Mouse (Mus musculus): ENCODE measurements around the gene Aven. TPM values are rescaled to one million over a fixed set of nuclear protein-coding genes. Genes with fewer than 3 reads are reported as not detected.

Gene Aven
- polyA plus RNA-seq, 1 experiment from 2014 or later, result 3.2 TPM

GRCm38 (mm10) chr2:112516728-112517127 is 24.0 kb downstream of the Aven start:
- no peak for ATAC-seq
- no peak for TF ChIP-seq EP300 (IDR thresholded peaks at IDR 0.05; ENCODE audit: low read depth)
- TF ChIP-seq CTCF (IDR thresholded peaks at IDR 0.05; ENCODE audit: low read depth), result no peak
- no peak overlapping the region for H3K4me3 ChIP-seq (ENCODE audit: low read depth, low read length)
- H3K4me1 ChIP-seq (ENCODE audit: insufficient read depth), result no peaks in the 10 kb centered on the region
- H3K27ac ChIP-seq (ENCODE audit: low read depth), result no peak overlapping the region
- no peak for DNase-seq
- WGBS (ENCODE audit: insufficient replicate concordance), result 77% methylated on average over 3 of the region's 3 CpGs
- no peaks in the 10 kb centered on the region for H3K27me3 ChIP-seq (ENCODE audit: insufficient read depth, low read length)
- no peaks in the 10 kb centered on the region for H3K36me3 ChIP-seq (replicated peaks; ENCODE audit: insufficient read depth, low read length)
- H3K9me3 ChIP-seq (ENCODE audit: low read length), result no peaks in the 10 kb centered on the region
- H3K4me2 ChIP-seq (ENCODE audit: low read depth, low read length), result no peak overlapping the region
- no peak overlapping the region for H3K9ac ChIP-seq (replicated peaks)

- H3K27ac ChIP-seq (ENCODE audit: low read depth), result no peak overlapping the region
- WGBS (ENCODE audit: insufficient replicate concordance), result 51% methylated on average over 3 of the region's 3 CpGs
- TF ChIP-seq EP300 (IDR thresholded peaks at IDR 0.05; ENCODE audit: low read depth) (no peak), CTCF (IDR thresholded peaks at IDR 0.05; ENCODE audit: low read depth) (no peak)
- H3K9me3 ChIP-seq (ENCODE audit: low read length), result no peaks in the 10 kb centered on the region
- ATAC-seq (no peak), DNase-seq (no peak)
- no peaks in the 10 kb centered on the region for H3K4me1 ChIP-seq (ENCODE audit: insufficient read depth)
- no peak overlapping the region for H3K9ac ChIP-seq (replicated peaks)
- H3K36me3 ChIP-seq (replicated peaks; ENCODE audit: insufficient read depth, low read length), result no peaks in the 10 kb centered on the region
- H3K27me3 ChIP-seq (ENCODE audit: insufficient read depth, low read length), result no peaks in the 10 kb centered on the region
- no peak overlapping the region for H3K4me3 ChIP-seq (ENCODE audit: low read depth, low read length)
- H3K4me2 ChIP-seq (ENCODE audit: low read depth, low read length), result no peak overlapping the region
Observed at GRCm38 (mm10) chr2:112517218-112517617, 24.5 kb downstream of the Aven start.

DNA sequence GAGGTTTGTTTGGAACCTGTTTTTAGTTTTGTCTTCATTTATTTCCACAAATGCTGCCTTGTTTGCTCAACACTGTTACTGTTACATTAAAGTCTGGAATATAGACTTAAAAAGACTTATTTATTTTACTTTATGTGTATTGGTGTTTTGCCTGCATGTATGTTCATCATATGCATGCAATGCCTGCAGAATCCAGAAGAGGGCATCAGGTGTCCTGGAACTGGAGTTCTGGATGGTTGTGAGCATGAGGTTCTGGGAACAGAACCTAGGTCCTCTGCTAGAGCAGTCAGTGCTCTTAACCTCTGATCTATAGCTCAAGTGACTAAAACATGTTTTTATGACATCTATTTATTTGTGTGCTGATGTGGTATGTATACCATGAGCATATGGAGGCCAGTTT is 25.8 kb downstream of the Aven start:
- H3K27me3 ChIP-seq (ENCODE audit: insufficient read depth, low read length), result no peaks in the 10 kb centered on the region
- H3K27ac ChIP-seq (ENCODE audit: low read depth), result no peak overlapping the region
- no peak overlapping the region for H3K4me3 ChIP-seq (ENCODE audit: low read depth, low read length)
- no peaks in the 10 kb centered on the region for H3K4me1 ChIP-seq (ENCODE audit: insufficient read depth)
- H3K9me3 ChIP-seq (ENCODE audit: low read length), result no peaks in the 10 kb centered on the region
- no peak for DNase-seq
- TF ChIP-seq EP300 (IDR thresholded peaks at IDR 0.05; ENCODE audit: low read depth), result no peak
- TF ChIP-seq CTCF (IDR thresholded peaks at IDR 0.05; ENCODE audit: low read depth), result peak; percentile 20; the same call in 1 of the 2 replicates
- no peak overlapping the region for H3K9ac ChIP-seq (replicated peaks)
- H3K4me2 ChIP-seq (ENCODE audit: low read depth, low read length), result no peak overlapping the region
- no peak for ATAC-seq
- no peaks in the 10 kb centered on the region for H3K36me3 ChIP-seq (replicated peaks; ENCODE audit: insufficient read depth, low read length)

- 84% methylated on average over 4 of the region's 4 CpGs for WGBS (ENCODE audit: insufficient replicate concordance)
- H3K9me3 ChIP-seq (ENCODE audit: low read length), result no peaks in the 10 kb centered on the region
- H3K4me2 ChIP-seq (ENCODE audit: low read depth, low read length), result no peak overlapping the region
- H3K27me3 ChIP-seq (ENCODE audit: insufficient read depth, low read length), result no peaks in the 10 kb centered on the region
- ATAC-seq (no peak), DNase-seq (no peak)
- H3K9ac ChIP-seq (replicated peaks), result no peak overlapping the region
- no peaks in the 10 kb centered on the region for H3K36me3 ChIP-seq (replicated peaks; ENCODE audit: insufficient read depth, low read length)
- peak; percentile 42 for TF ChIP-seq CTCF (IDR thresholded peaks at IDR 0.05; ENCODE audit: low read depth)
- no peak for TF ChIP-seq EP300 (IDR thresholded peaks at IDR 0.05; ENCODE audit: low read depth)
- no peaks in the 10 kb centered on the region for H3K4me1 ChIP-seq (ENCODE audit: insufficient read depth)
- H3K27ac ChIP-seq (ENCODE audit: low read depth), result no peak overlapping the region
- H3K4me3 ChIP-seq (ENCODE audit: low read depth, low read length), result no peak overlapping the region
Observed at GRCm38 (mm10) chr2:112520526-112521482, 28.0 kb downstream of the Aven start.

DNA sequence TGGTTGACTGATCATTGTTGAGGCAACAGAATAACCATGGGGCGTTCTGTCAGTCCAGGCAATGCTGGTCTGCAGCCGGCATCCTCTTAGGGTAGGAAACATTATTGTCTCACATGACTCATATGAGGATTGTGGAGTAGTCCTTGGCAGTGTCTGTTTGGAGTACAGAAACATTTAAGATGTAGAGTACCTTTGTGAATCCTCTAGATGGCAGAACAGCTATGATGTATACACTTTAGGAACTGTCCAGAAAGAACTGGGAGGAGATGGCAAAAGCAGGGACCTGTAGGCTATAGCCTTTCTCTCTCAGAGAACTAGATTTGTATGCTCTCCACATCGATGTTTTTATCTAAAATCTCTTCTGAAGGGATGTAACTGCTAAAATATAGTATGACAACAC is 34.2 kb downstream of the Aven start:
- TF ChIP-seq CTCF (IDR thresholded peaks at IDR 0.05; ENCODE audit: low read depth), result no peak
- TF ChIP-seq EP300 (IDR thresholded peaks at IDR 0.05; ENCODE audit: low read depth), result no peak
- no peak overlapping the region for H3K9ac ChIP-seq (replicated peaks)
- ATAC-seq, result no peak
- no peak overlapping the region for H3K4me3 ChIP-seq (ENCODE audit: low read depth, low read length)
- no peaks in the 10 kb centered on the region for H3K4me1 ChIP-seq (ENCODE audit: insufficient read depth)
- H3K9me3 ChIP-seq (ENCODE audit: low read length), result no peaks in the 10 kb centered on the region
- H3K27me3 ChIP-seq (ENCODE audit: insufficient read depth, low read length), result no peaks in the 10 kb centered on the region
- WGBS (ENCODE audit: insufficient replicate concordance), result 79% methylated on average over 3 of the region's 3 CpGs
- H3K27ac ChIP-seq (ENCODE audit: low read depth), result no peak overlapping the region
- DNase-seq, result no peak
- no peak overlapping the region for H3K4me2 ChIP-seq (ENCODE audit: low read depth, low read length)
- H3K36me3 ChIP-seq (replicated peaks; ENCODE audit: insufficient read depth, low read length), result no peaks in the 10 kb centered on the region

GRCm38 (mm10) chr2:112532812-112533496 is 40.2 kb downstream of the Aven start:
- no peak overlapping the region for H3K27ac ChIP-seq (ENCODE audit: low read depth)
- no peaks in the 10 kb centered on the region for H3K9me3 ChIP-seq (ENCODE audit: low read length)
- no peaks in the 10 kb centered on the region for H3K4me1 ChIP-seq (ENCODE audit: insufficient read depth)
- no peak overlapping the region for H3K9ac ChIP-seq (replicated peaks)
- H3K4me2 ChIP-seq (ENCODE audit: low read depth, low read length), result no peak overlapping the region
- WGBS (ENCODE audit: insufficient replicate concordance), result 65% methylated on average over 10 of the region's 10 CpGs
- H3K4me3 ChIP-seq (ENCODE audit: low read depth, low read length), result no peak overlapping the region
- H3K27me3 ChIP-seq (ENCODE audit: insufficient read depth, low read length), result no peaks in the 10 kb centered on the region
- ATAC-seq, result no peak
- TF ChIP-seq EP300 (IDR thresholded peaks at IDR 0.05; ENCODE audit: low read depth), result no peak
- TF ChIP-seq CTCF (IDR thresholded peaks at IDR 0.05; ENCODE audit: low read depth), result no peak
- H3K36me3 ChIP-seq (replicated peaks; ENCODE audit: insufficient read depth, low read length), result no peaks in the 10 kb centered on the region
- DNase-seq, result no peak

Data from liver, postnatal 0 days (tissue).